Mouse (Mus musculus): ENCODE data around the gene Mrgprg. TPM values are rescaled to one million over a fixed set of nuclear protein-coding genes. Genes with fewer than 3 reads are reported as not detected.

The Mrgprg gene
- polyA plus RNA-seq, 1 experiment from 2014 or later, result not detected

GRCm38 (mm10) chr7:143776137-143776536 lies 9.3 kb upstream of the Mrgprg start:
- Histone ChIP-seq H3K4me2 (replicated peaks) (no peak overlapping the region), H3K4me3 (no peak overlapping the region), H3K9ac (replicated peaks) (no peak overlapping the region), H3K36me3 (no peaks in the 10 kb centered on the region), H3K27me3 (no peaks in the 10 kb centered on the region; the same call in 1 of the 2 replicates), H3K4me1 (no peaks in the 10 kb centered on the region), H3K27ac (replicated peaks) (no peak overlapping the region), H3K9me3 (no peaks in the 10 kb centered on the region)
- ATAC-seq (ENCODE audit: low FRiP score, low read depth), result no peak
- 30% methylated on average over 3 of the region's 3 CpGs for WGBS

- 67% methylated on average over 1 of the region's 1 CpGs for WGBS
- H3K9ac ChIP-seq (replicated peaks), result no peak overlapping the region
- no peaks in the 10 kb centered on the region for H3K36me3 ChIP-seq
- H3K9me3 ChIP-seq, result no peaks in the 10 kb centered on the region
- ATAC-seq (ENCODE audit: low FRiP score, low read depth), result no peak
- peaks cover 19% of the 10 kb centered on the region for H3K27me3 ChIP-seq
- no peak overlapping the region for H3K27ac ChIP-seq (replicated peaks)
- H3K4me1 ChIP-seq, result no peaks in the 10 kb centered on the region
- no peak overlapping the region for H3K4me2 ChIP-seq (replicated peaks)
- H3K4me3 ChIP-seq, result no peak overlapping the region
Observed at GRCm38 (mm10) chr7:143769461-143769860, 2.7 kb upstream of the Mrgprg start.

DNA sequence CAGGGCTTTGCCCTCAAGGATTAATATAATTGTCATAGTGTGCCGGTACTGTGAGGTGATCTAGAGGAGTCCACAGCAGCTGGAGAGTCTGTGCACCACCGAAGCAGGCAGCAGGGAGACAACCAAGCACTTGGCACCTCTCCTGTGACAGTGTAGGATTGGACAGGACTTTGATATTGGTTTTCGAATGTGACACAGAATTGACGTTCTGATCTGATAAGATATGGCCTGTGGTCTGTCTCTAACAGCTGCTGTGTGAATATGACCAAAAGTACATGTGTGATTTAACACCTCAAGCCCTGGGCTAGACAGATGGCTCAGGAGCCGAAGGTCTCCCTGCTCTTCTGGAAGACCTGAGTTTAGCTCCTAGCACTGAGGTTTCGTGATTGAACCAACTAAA lies 1.5 kb upstream of the Mrgprg start:
- H3K4me3 ChIP-seq, result no peak overlapping the region
- H3K27me3 ChIP-seq, result peaks cover 24% of the 10 kb centered on the region
- 80% methylated on average over 6 of the region's 6 CpGs for WGBS
- no peaks in the 10 kb centered on the region for H3K9me3 ChIP-seq
- no peak overlapping the region for H3K9ac ChIP-seq (replicated peaks)
- H3K36me3 ChIP-seq, result no peaks in the 10 kb centered on the region
- no peak overlapping the region for H3K27ac ChIP-seq (replicated peaks)
- H3K4me2 ChIP-seq (replicated peaks), result no peak overlapping the region
- no peaks in the 10 kb centered on the region for H3K4me1 ChIP-seq
- ATAC-seq (ENCODE audit: low FRiP score, low read depth), result no peak

DNA sequence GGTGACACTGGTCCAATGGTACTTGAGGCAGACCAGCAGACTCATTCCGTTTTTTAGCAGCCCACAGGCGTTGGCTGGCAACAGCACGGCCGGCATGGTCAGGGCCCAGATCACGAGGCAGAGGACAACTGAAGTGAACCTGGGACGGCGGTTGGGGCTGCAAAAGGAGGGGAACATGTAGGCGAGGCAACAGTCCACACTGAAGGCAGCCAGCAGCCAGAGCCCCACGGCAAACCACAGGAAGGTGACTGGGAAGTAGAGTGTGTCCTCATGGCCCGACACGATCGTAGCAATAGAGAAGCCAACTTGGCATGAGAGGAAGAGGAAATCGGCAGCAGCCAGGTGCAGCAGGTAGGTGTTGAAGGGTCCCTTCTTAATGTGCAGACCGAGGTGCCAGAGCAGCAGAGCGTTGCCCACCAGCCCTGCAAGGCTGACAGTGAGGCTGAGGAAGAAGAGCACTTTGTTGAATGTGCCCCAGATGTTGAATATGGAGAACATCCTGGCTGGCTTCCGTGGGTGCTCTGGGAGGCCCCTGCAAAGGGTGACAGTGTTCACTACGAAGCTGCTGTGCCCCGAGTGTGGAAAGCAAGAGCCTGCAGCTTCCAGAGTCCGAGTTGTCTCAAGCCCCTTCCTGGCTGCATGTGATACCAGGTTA lies 1.8 kb downstream of the Mrgprg start:
- Histone ChIP-seq H3K27me3 (peaks cover 36% of the 10 kb centered on the region), H3K9me3 (no peaks in the 10 kb centered on the region), H3K4me2 (replicated peaks) (no peak overlapping the region), H3K4me3 (no peak overlapping the region), H3K36me3 (no peaks in the 10 kb centered on the region), H3K4me1 (no peaks in the 10 kb centered on the region), H3K27ac (replicated peaks) (no peak overlapping the region), H3K9ac (replicated peaks) (no peak overlapping the region)
- WGBS, result 76% methylated on average over 19 of the region's 19 CpGs
- no peak for ATAC-seq (ENCODE audit: low FRiP score, low read depth)

- H3K4me2 ChIP-seq (replicated peaks), result no peak overlapping the region
- H3K9me3 ChIP-seq, result no peaks in the 10 kb centered on the region
- peaks cover 36% of the 10 kb centered on the region for H3K27me3 ChIP-seq
- no peak overlapping the region for H3K27ac ChIP-seq (replicated peaks)
- no peaks in the 10 kb centered on the region for H3K4me1 ChIP-seq
- no peaks in the 10 kb centered on the region for H3K36me3 ChIP-seq
- 20% methylated on average over 3 of the region's 3 CpGs for WGBS
- ATAC-seq (ENCODE audit: low FRiP score, low read depth), result peak; percentile 38; the same call in 1 of the 2 replicates
- H3K9ac ChIP-seq (replicated peaks), result no peak overlapping the region
- H3K4me3 ChIP-seq, result no peak overlapping the region
Observed at GRCm38 (mm10) chr7:143763794-143764193, 3.0 kb downstream of the Mrgprg start.

GRCm38 (mm10) chr7:143758956-143759355 lies 7.8 kb downstream of the Mrgprg start:
- Histone ChIP-seq H3K27me3 (peaks cover 55% of the 10 kb centered on the region), H3K27ac (replicated peaks) (no peak overlapping the region), H3K4me2 (replicated peaks) (no peak overlapping the region), H3K4me3 (no peak overlapping the region), H3K36me3 (no peaks in the 10 kb centered on the region), H3K4me1 (peaks cover 10% of the 10 kb centered on the region), H3K9ac (replicated peaks) (no peak overlapping the region), H3K9me3 (no peaks in the 10 kb centered on the region)
- ATAC-seq (ENCODE audit: low FRiP score, low read depth), result no peak
- WGBS, result 68% methylated on average over 3 of the region's 3 CpGs

DNA sequence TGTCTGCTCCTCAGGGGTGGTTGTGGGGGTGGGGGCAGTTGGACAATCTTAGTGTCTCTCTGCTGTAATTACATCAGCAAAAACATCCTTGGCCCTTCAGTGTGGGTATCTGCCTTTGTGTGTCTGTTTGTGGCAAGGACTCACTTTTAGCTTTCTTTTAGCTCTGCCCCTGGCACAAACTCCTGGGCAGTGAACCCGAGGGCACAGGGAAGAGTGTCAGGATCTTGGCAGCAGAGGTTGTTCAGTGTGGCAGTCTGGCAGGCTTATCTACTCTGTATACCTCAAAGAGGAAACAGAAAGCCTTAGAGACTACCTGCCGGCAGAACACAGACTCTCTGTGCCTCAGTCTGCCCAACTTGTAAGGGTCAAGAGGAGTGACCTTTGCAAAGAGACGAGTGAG lies 9.1 kb downstream of the Mrgprg start:
- no peak for ATAC-seq (ENCODE audit: low FRiP score, low read depth)
- 78% methylated on average over 3 of the region's 3 CpGs for WGBS
- no peak overlapping the region for H3K27ac ChIP-seq (replicated peaks)
- H3K4me3 ChIP-seq, result no peak overlapping the region
- no peak overlapping the region for H3K4me2 ChIP-seq (replicated peaks)
- peaks cover 50% of the 10 kb centered on the region for H3K27me3 ChIP-seq
- peaks cover 10% of the 10 kb centered on the region for H3K4me1 ChIP-seq
- H3K36me3 ChIP-seq, result no peaks in the 10 kb centered on the region
- H3K9me3 ChIP-seq, result no peaks in the 10 kb centered on the region
- no peak overlapping the region for H3K9ac ChIP-seq (replicated peaks)

GRCm38 (mm10) chr7:143757027-143757390 lies 9.8 kb downstream of the Mrgprg start:
- Histone ChIP-seq H3K9ac (replicated peaks) (peak overlapping the region; percentile 47; the same call in 1 of the 2 replicates), H3K36me3 (no peaks in the 10 kb centered on the region), H3K9me3 (no peaks in the 10 kb centered on the region), H3K4me2 (replicated peaks) (peak overlapping the region; percentile 74), H3K27ac (replicated peaks) (no peak overlapping the region), H3K4me3 (peak overlapping the region; percentile 37), H3K4me1 (peaks cover 10% of the 10 kb centered on the region), H3K27me3 (peaks cover 43% of the 10 kb centered on the region)
- peak; percentile 93 for ATAC-seq (ENCODE audit: low FRiP score, low read depth)
- 3% methylated on average over 15 of the region's 15 CpGs for WGBS

DNA sequence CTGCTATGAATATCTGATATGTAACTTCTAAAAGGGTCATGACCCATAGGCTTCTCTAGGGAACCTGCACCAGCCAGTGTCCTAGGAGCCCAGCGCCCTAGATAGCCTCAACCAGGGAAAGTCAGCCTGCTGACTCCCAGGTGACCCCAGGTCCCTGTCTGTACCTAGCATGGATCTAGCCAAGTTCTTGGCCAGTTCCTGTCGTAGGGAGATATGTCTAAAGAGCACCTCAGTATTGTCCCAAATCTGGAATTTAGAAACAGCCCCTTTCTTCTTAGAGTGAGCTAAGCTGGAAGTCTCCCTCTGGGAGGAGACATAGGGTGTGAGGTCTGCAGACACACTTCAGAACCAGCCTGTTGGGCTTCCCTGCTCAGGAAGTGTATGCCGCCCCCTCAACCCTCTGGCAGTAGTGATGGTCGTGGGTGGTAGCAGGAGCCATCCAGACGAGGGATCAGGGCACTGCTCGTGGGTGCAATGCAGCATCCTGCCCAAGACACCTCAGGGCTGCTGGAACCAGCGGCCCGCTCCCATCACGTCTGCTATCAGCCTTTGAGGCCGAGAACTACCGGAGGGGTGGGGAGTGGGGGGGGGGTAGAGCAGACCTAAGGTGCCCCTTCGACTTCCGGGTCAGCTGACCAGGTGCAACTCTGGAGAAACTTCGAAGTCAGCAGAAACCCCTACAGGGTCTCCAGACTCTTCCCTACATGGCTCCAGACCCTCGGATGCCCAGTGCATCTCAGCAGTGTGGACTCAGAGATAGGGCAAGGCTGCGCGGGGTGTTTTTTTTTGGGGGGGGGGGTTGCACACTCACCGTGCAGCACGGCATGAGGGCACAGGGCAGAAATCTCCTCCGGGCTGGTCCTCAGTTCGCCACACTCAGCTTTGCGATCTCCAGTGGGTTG lies 10.4 kb downstream of the Mrgprg start, which contains the start of gene Osbpl5:
Gene Osbpl5 (minus strand): TSS at position 861 of the 902 bp plus-strand sequence.
- H3K36me3 ChIP-seq, result no peaks in the 10 kb centered on the region
- peaks cover 10% of the 10 kb centered on the region for H3K4me1 ChIP-seq
- peaks cover 43% of the 10 kb centered on the region for H3K27me3 ChIP-seq
- H3K9me3 ChIP-seq, result no peaks in the 10 kb centered on the region
- 30% methylated on average over 22 of the region's 22 CpGs for WGBS
- ATAC-seq (ENCODE audit: low FRiP score, low read depth), result peak; percentile 31; the same call in 1 of the 2 replicates
- H3K4me2 ChIP-seq (replicated peaks), result peak within 1 kb of the TSS; percentile 74
- no peak within 1 kb of the TSS for H3K27ac ChIP-seq (replicated peaks)
- H3K4me3 ChIP-seq, result peak within 1 kb of the TSS; percentile 37
- peak within 1 kb of the TSS; percentile 47; the same call in 1 of the 2 replicates for H3K9ac ChIP-seq (replicated peaks)

DNA sequence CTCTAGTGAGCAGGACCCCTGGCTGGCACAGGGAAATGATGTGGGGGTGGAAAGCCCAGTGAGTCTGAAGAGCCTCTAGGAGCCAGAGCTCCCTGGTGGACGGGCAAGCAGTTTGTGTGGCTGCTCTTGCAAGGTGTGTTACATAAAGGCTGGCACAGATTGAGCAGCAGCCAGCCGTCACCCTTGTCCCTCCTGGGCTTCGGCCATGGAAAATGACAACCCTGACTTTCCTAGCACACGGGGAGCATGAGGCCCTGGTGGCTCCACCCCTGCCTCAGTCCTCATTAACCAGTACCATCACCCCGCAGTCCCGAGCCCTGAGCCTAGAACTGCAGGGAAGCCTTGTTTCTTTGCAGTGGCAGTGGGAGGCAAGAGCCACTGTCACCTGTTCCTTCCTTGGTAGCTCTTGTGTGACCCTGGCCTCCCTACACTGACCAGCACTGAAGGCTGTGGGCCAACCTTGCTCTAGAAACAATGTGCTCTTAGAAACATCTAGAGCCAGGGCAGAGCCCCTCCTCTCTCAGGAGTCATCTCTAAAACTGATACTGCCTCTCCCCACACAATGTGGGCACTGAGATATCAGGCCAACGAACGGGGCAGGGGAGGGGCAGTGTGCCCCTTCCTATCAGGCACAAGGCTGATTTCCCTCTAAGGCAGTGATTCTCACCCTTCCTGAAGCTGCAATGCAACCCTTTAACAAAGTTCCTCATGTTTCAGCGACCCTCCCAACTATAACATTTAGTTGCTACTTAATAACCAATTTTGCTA lies 11.3 kb downstream of the Mrgprg start:
- peaks cover 10% of the 10 kb centered on the region for H3K4me1 ChIP-seq
- no peak overlapping the region for H3K9ac ChIP-seq (replicated peaks)
- no peak for ATAC-seq (ENCODE audit: low FRiP score, low read depth)
- H3K9me3 ChIP-seq, result no peaks in the 10 kb centered on the region
- no peak overlapping the region for H3K4me3 ChIP-seq
- 69% methylated on average over 9 of the region's 9 CpGs for WGBS
- no peak overlapping the region for H3K4me2 ChIP-seq (replicated peaks)
- H3K36me3 ChIP-seq, result no peaks in the 10 kb centered on the region
- H3K27ac ChIP-seq (replicated peaks), result no peak overlapping the region
- H3K27me3 ChIP-seq, result peaks cover 45% of the 10 kb centered on the region

DNA sequence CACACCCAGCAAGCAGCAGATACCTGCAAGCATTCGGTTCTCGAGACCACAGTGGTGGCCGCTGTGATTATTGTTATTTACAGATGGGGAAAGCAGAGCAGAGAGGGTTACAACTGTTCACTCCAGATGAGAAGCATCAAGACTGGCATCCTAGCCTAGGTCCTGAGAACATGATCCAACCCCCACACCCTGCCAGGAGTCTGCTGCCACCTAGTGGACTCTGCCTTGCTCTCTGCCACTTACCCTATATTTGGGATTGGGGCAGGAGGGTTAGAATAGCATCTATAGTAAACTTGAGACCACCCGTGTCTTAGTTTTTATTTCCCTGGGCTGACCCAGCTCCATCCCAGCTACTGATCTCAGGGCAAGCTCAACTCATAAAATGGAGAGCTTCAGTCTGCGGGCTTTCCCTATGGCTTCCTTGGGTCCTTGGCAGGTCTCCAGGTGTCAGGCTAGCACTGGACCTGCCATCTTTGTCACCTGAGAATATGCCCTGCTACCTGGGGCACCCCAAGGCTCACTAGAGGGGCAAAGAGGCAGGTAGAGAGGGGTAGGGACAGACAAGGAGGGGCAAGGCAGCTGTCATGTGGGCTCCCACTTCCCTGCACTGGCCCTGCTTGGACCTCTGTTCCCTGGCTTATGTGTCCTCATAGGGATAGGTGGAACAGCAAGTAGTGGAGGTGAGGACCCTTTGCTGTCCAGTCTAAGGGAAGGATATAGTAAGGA lies 12.6 kb downstream of the Mrgprg start:
- Histone ChIP-seq H3K36me3 (no peaks in the 10 kb centered on the region), H3K4me3 (no peak overlapping the region), H3K4me2 (replicated peaks) (no peak overlapping the region), H3K4me1 (peaks cover 11% of the 10 kb centered on the region), H3K27ac (replicated peaks) (no peak overlapping the region), H3K27me3 (peaks cover 49% of the 10 kb centered on the region), H3K9ac (replicated peaks) (no peak overlapping the region), H3K9me3 (no peaks in the 10 kb centered on the region)
- 55% methylated on average over 5 of the region's 5 CpGs for WGBS
- ATAC-seq (ENCODE audit: low FRiP score, low read depth), result no peak

All from midbrain, embryonic 12.5 days (tissue).